Mouse (Mus musculus): ENCODE results near the gene Cdc42ep1. TPM values are rescaled to one million over a fixed set of nuclear protein-coding genes. Genes with fewer than 3 reads are reported as not detected.

The Cdc42ep1 gene
- total and polyA plus RNA-seq, 3 experiments = 0.04 to 1.7 TPM; not detected in 1

DNA sequence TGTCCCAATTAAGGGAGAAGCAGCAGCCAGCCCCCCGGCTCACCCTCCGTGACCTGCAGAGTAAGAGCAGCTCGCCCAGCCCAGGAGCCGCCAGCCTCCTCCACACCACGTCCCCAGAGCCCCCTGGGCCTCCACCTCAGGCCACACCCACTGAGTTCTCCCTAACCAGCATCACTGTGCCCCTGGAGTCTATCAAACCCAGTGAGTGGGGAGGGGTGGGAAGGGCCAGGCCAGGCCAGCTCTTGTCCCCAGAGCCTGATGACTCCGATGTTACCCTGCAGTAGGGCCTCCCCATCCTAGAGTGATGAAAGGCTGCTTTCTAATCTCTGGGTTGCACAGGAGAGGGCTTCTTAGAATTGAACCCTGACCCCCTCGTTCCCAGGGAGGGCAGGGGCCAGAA is 50.0 kb downstream of the Cdc42ep1 start:
- H3K27me3 ChIP-seq (ENCODE audit: control insufficient read depth in 1 of 2, insufficient read depth in 2 of 2, low read length in 2 of 2) = no peaks in the 10 kb centered on the region
- H3K4me1 ChIP-seq (ENCODE audit: control insufficient read depth in 1 of 2, insufficient read depth in 2 of 2, low read length in 2 of 2) = peaks cover 7 to 12% of the 10 kb centered on the region in 2 experiments
- no peak overlapping the region for H3K27ac ChIP-seq (ENCODE audit: control insufficient read depth, low read depth, low read length)
- peaks cover 0 to 6% of the 10 kb centered on the region in 2 experiments; a peak in 3 of 4 replicates for H3K36me3 ChIP-seq (ENCODE audit: control insufficient read depth in 1 of 2, insufficient read depth in 2 of 2, low read length in 2 of 2)
- no peak overlapping the region for H3K9ac ChIP-seq (ENCODE audit: control insufficient read depth, low read depth, low read length, poor library complexity, severe bottlenecking)
- no peak for TF ChIP-seq USF1 (IDR thresholded peaks at IDR 0.05; ENCODE audit: low read depth, low read length)
- no peak for TF ChIP-seq TBP (IDR thresholded peaks at IDR 0.05; ENCODE audit: low read depth, low read length)
- no peak for TF ChIP-seq NRF1 (IDR thresholded peaks at IDR 0.05; ENCODE audit: insufficient read depth, low read depth, low read length, poor library complexity, severe bottlenecking)
- no peak for TF ChIP-seq MAFK (IDR thresholded peaks at IDR 0.05; ENCODE audit: borderline replicate concordance, low read depth, low read length)
- no peaks in the 10 kb centered on the region for H3K9me3 ChIP-seq (replicated peaks; ENCODE audit: insufficient read depth, low read length)
- H3K79me2 ChIP-seq (ENCODE audit: control insufficient read depth, insufficient read depth, low read length, poor library complexity) = no peaks in the 10 kb centered on the region
- no peak overlapping the region for H3K4me3 ChIP-seq (ENCODE audit: control insufficient read depth in 1 of 2, insufficient read depth in 1 of 2, low read depth in 2 of 2, low read length in 2 of 2)
- DNase-seq (ENCODE audit: low read depth, low spot score) = no peak

DNA sequence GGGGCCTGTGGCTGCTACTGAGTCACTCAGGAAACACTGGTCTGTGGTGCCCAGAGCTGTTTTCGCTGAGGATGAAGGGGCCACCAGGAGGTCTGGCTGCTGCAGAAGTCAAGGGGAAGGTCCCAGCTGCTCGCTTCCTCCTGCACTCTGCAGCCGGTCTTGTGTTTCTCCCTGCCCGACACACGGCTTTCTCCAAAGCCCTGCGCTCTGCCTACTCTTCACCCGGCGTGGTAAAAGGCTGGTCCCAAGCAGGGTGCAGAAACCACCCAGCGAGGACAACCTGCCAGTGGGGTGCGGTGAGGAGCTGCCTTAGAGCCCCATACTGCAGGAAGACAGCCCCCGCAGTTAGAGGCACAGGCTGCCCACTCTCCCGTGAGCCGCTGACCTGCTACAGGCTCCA is 52.3 kb downstream of the Cdc42ep1 start:
- peaks cover 11 to 17% of the 10 kb centered on the region in 2 experiments for H3K4me1 ChIP-seq (ENCODE audit: control insufficient read depth in 1 of 2, insufficient read depth in 2 of 2, low read length in 2 of 2)
- TF ChIP-seq SIN3A (IDR thresholded peaks at IDR 0.05; ENCODE audit: low read length) (no peak), HCFC1 (IDR thresholded peaks at IDR 0.05; ENCODE audit: low read depth, low read length) (no peak), E2F4 (IDR thresholded peaks at IDR 0.05; ENCODE audit: borderline replicate concordance, low read depth, low read length) (no peak), CHD1 (IDR thresholded peaks at IDR 0.05; ENCODE audit: low read depth, low read length) (no peak), USF2 (IDR thresholded peaks at IDR 0.05; ENCODE audit: borderline replicate concordance in 1 of 2, insufficient read depth in 1 of 2, low read depth in 1 of 2, low read length in 2 of 2) (no peak), ZC3H11A (IDR thresholded peaks at IDR 0.05; ENCODE audit: low read depth, low read length) (no peak), MEF2A (IDR thresholded peaks at IDR 0.05; ENCODE audit: extremely low read depth, insufficient replicate concordance, low read depth, low read length, poor library complexity, severe bottlenecking) (no peak), NRF1 (IDR thresholded peaks at IDR 0.05; ENCODE audit: insufficient read depth, low read depth, low read length, poor library complexity, severe bottlenecking) (no peak), MAZ (IDR thresholded peaks at IDR 0.05; ENCODE audit: low read depth, low read length) (no peak), MYC (IDR thresholded peaks at IDR 0.05; ENCODE audit: low read depth, low read length) (no peak)
- no peak overlapping the region for H3K27ac ChIP-seq (ENCODE audit: control insufficient read depth, low read depth, low read length)
- H3K36me3 ChIP-seq (ENCODE audit: control insufficient read depth in 1 of 2, insufficient read depth in 2 of 2, low read length in 2 of 2) = peaks cover 0 to 15% of the 10 kb centered on the region in 2 experiments; a peak in 3 of 4 replicates
- no peak overlapping the region for H3K9ac ChIP-seq (ENCODE audit: control insufficient read depth, low read depth, low read length, poor library complexity, severe bottlenecking)
- no peaks in the 10 kb centered on the region for H3K9me3 ChIP-seq (replicated peaks; ENCODE audit: insufficient read depth, low read length)
- peaks cover under 1% of the 10 kb centered on the region for H3K79me2 ChIP-seq (ENCODE audit: control insufficient read depth, insufficient read depth, low read length, poor library complexity)
- H3K4me3 ChIP-seq (ENCODE audit: control insufficient read depth in 1 of 2, insufficient read depth in 1 of 2, low read depth in 2 of 2, low read length in 2 of 2) = no peak overlapping the region
- no peaks in the 10 kb centered on the region for H3K27me3 ChIP-seq (ENCODE audit: control insufficient read depth in 1 of 2, insufficient read depth in 2 of 2, low read length in 2 of 2)
- DNase-seq (ENCODE audit: low read depth, low spot score) = no peak

GRCm38 (mm10) chr15:78895741-78896140 is 53.3 kb downstream of the Cdc42ep1 start:
- no peaks in the 10 kb centered on the region for H3K9me3 ChIP-seq (replicated peaks; ENCODE audit: insufficient read depth, low read length)
- no peak for DNase-seq (ENCODE audit: low read depth, low spot score)
- no peak overlapping the region for H3K27ac ChIP-seq (ENCODE audit: control insufficient read depth, low read depth, low read length)
- H3K4me1 ChIP-seq (ENCODE audit: control insufficient read depth in 1 of 2, insufficient read depth in 2 of 2, low read length in 2 of 2) = peaks cover 11 to 18% of the 10 kb centered on the region in 2 experiments
- H3K4me3 ChIP-seq (ENCODE audit: control insufficient read depth in 1 of 2, insufficient read depth in 1 of 2, low read depth in 2 of 2, low read length in 2 of 2) = no peak overlapping the region
- no peak overlapping the region for H3K9ac ChIP-seq (ENCODE audit: control insufficient read depth, low read depth, low read length, poor library complexity, severe bottlenecking)
- no peaks in the 10 kb centered on the region for H3K27me3 ChIP-seq (ENCODE audit: control insufficient read depth in 1 of 2, insufficient read depth in 2 of 2, low read length in 2 of 2)
- peaks cover 0 to 15% of the 10 kb centered on the region in 2 experiments; a peak in 3 of 4 replicates for H3K36me3 ChIP-seq (ENCODE audit: control insufficient read depth in 1 of 2, insufficient read depth in 2 of 2, low read length in 2 of 2)
- H3K79me2 ChIP-seq (ENCODE audit: control insufficient read depth, insufficient read depth, low read length, poor library complexity) = peaks cover 10% of the 10 kb centered on the region
- TF ChIP-seq HCFC1 (IDR thresholded peaks at IDR 0.05; ENCODE audit: low read depth, low read length) = no peak
- TF ChIP-seq CHD2 (IDR thresholded peaks at IDR 0.05; ENCODE audit: low read length) = no peak
- TF ChIP-seq ZMIZ1 (IDR thresholded peaks at IDR 0.05; ENCODE audit: low read depth, low read length) = no peak
- TF ChIP-seq MAFK (IDR thresholded peaks at IDR 0.05; ENCODE audit: borderline replicate concordance, low read depth, low read length) = no peak
- no peak for TF ChIP-seq TBP (IDR thresholded peaks at IDR 0.05; ENCODE audit: low read depth, low read length)
- no peak for TF ChIP-seq USF1 (IDR thresholded peaks at IDR 0.05; ENCODE audit: low read depth, low read length)
- no peak for TF ChIP-seq KAT2A (conservative IDR thresholded peaks at IDR 0.05; ENCODE audit: low read depth, low read length)
- TF ChIP-seq TAL1 (IDR thresholded peaks at IDR 0.05; ENCODE audit: low read length) = no peak
- TF ChIP-seq RAD21 (IDR thresholded peaks at IDR 0.05; ENCODE audit: low read depth, low read length) = no peak
- TF ChIP-seq GATA1 (IDR thresholded peaks at IDR 0.05; ENCODE audit: low read depth, low read length) = no peak
- TF ChIP-seq MXI1 (IDR thresholded peaks at IDR 0.05; ENCODE audit: low read depth, low read length) = no peak
- TF ChIP-seq USF2 (IDR thresholded peaks at IDR 0.05; ENCODE audit: borderline replicate concordance in 1 of 2, insufficient read depth in 1 of 2, low read depth in 1 of 2, low read length in 2 of 2) = no peak
- no peak for TF ChIP-seq CHD1 (IDR thresholded peaks at IDR 0.05; ENCODE audit: low read depth, low read length)
- no peak for TF ChIP-seq RCOR1 (IDR thresholded peaks at IDR 0.05; ENCODE audit: low read depth, low read length)
- no peak for TF ChIP-seq GABPA (IDR thresholded peaks at IDR 0.05; ENCODE audit: low read depth, low read length)
- no peak for TF ChIP-seq BHLHE40 (IDR thresholded peaks at IDR 0.05; ENCODE audit: borderline replicate concordance, low read depth, low read length)
- no peak for TF ChIP-seq ELF1 (IDR thresholded peaks at IDR 0.05; ENCODE audit: low read depth, low read length)

All from MEL (cell line).